Mouse (Mus musculus) myocyte (in vitro differentiated cells): ENCODE measurements around the gene Nfia. TPM values are rescaled to one million over a fixed set of nuclear protein-coding genes. Genes with fewer than 3 reads are reported as not detected.

Source experiments
- H3K27me3 ChIP-seq: one replicate; pipeline ENCODE4 v1.6.1; 2011; ENCODE audit not compliant: control insufficient read depth, insufficient read depth, insufficient read length
- H3K36me3 ChIP-seq: one replicate; pipeline ENCODE4 v1.6.1; 2011; ENCODE audit not compliant: control insufficient read depth, insufficient read depth
- H3K4me2 ChIP-seq: one replicate; pipeline ENCODE4 v1.6.1; 2011; ENCODE audit warnings: low read depth, control low read depth
- H3K4me3 ChIP-seq: one replicate; pipeline ENCODE4 v1.5.1; 2011; ENCODE audit warnings: mild to moderate bottlenecking, control low read depth, moderate library complexity
- H3K79me2 ChIP-seq: one replicate; pipeline ENCODE4 v1.6.1; 2011; ENCODE audit not compliant: control insufficient read depth, insufficient read depth
- H3ac ChIP-seq: one replicate; pipeline ENCODE4 v1.6.1; 2011; ENCODE audit not compliant: control insufficient read depth, insufficient read length
- CEBPB ChIP-seq: IDR thresholded peaks from 2 replicates; pipeline ENCODE4 v1.6.1; 2011; ENCODE audit warnings: mild to moderate bottlenecking, moderate library complexity; ENCODE audit not compliant: poor library complexity, insufficient read depth, severe bottlenecking
- E2F4 ChIP-seq: IDR thresholded peaks from one replicate; pipeline ENCODE4 v1.6.1; 2011; ENCODE audit warnings: mild to moderate bottlenecking, control low read depth, moderate library complexity; ENCODE audit not compliant: insufficient read depth
- MAX ChIP-seq: IDR thresholded peaks from one replicate; pipeline ENCODE4 v1.6.1; 2011; ENCODE audit warnings: low read depth, mild to moderate bottlenecking, control low read depth
- MYOD1 ChIP-seq, 3 experiments: IDR thresholded peaks; one replicate each; pipeline ENCODE4 v1.6.1; 2011; ENCODE audit warnings: control low read depth in 2 of 3, low read depth in 2 of 3, mild to moderate bottlenecking in 2 of 3, moderate library complexity in 1 of 3; ENCODE audit not compliant: insufficient read length in 2 of 3, control insufficient read depth in 1 of 3
- MYOG ChIP-seq, 3 experiments: IDR thresholded peaks; one replicate each; pipeline ENCODE4 v1.6.1; 2011; ENCODE audit warnings: control low read depth in 2 of 3, low read depth in 2 of 3, mild to moderate bottlenecking in 2 of 3; ENCODE audit not compliant: insufficient read length in 2 of 3, control insufficient read depth in 1 of 3, insufficient read depth in 1 of 3
- POLR2A ChIP-seq: IDR thresholded peaks from one replicate; pipeline ENCODE4 v1.6.1; 2011; ENCODE audit warnings: low read depth, mild to moderate bottlenecking, control low read depth, moderate library complexity; ENCODE audit not compliant: insufficient read length
- POLR2AphosphoS2 ChIP-seq: IDR thresholded peaks from one replicate; pipeline ENCODE4 v1.6.1; 2011; ENCODE audit warnings: low read depth, control low read depth; ENCODE audit not compliant: insufficient read length
- REST ChIP-seq: IDR thresholded peaks from one replicate; pipeline ENCODE4 v1.6.1; 2011; ENCODE audit warnings: mild to moderate bottlenecking, control low read depth, moderate library complexity; ENCODE audit not compliant: insufficient read depth, insufficient read length
- SRF ChIP-seq: IDR thresholded peaks from one replicate; pipeline ENCODE4 v1.6.1; 2011; ENCODE audit warnings: low read depth; ENCODE audit not compliant: control insufficient read depth, insufficient read length
- TCF12 ChIP-seq: IDR thresholded peaks from one replicate; pipeline ENCODE4 v1.6.1; 2011; ENCODE audit warnings: mild to moderate bottlenecking, control low read depth; ENCODE audit not compliant: poor library complexity, insufficient read depth, severe bottlenecking
- TCF3 ChIP-seq: IDR thresholded peaks from one replicate; pipeline ENCODE4 v1.6.1; 2011; ENCODE audit warnings: low read depth, control low read depth; ENCODE audit not compliant: insufficient read length
- USF1 ChIP-seq: IDR thresholded peaks from one replicate; pipeline ENCODE4 v1.6.1; 2011; ENCODE audit warnings: low read depth, mild to moderate bottlenecking, control low read depth, moderate library complexity
- polyA plus RNA-seq: library from polyadenylated mRNA; unstranded; fragments of >200 nt; fragmentation: generic; extraction: Trizol; gene quantifications from one replicate; pipeline ENCODE4 v1.2.1, GENCODE M21; 2012; ENCODE audit warnings: missing spikeins

Nfia gene
- polyA plus RNA-seq, 1 experiment: 0.25 TPM

- H3K79me2 ChIP-seq: no peaks in the 10 kb centered on the region
- TF ChIP-seq TCF3 (no peak), TCF12 (no peak)
- no peak overlapping the region for H3K4me3 ChIP-seq
- H3K27me3 ChIP-seq: peaks cover 4% of the 10 kb centered on the region
- no peak overlapping the region for H3K4me2 ChIP-seq
- no peak overlapping the region for H3ac ChIP-seq
- no peaks in the 10 kb centered on the region for H3K36me3 ChIP-seq
These were observed 13.2 kb downstream of the Nfia start for GRCm38 (mm10) chr4:97785547-97786271.

- TF ChIP-seq SRF (no peak), USF1 (no peak), REST (no peak), POLR2A (no peak), TCF3 (no peak), MAX (no peak), POLR2AphosphoS2 (no peak), CEBPB (no peak), MYOG (IDR thresholded peaks at IDR 0.05; ENCODE audit: control insufficient read depth in 1 of 3, insufficient read depth in 1 of 3, insufficient read length in 2 of 3, low read depth in 2 of 3) (no peak), TCF12 (no peak), E2F4 (no peak), MYOD1 (IDR thresholded peaks at IDR 0.05; ENCODE audit: control insufficient read depth in 1 of 3, insufficient read length in 2 of 3, low read depth in 2 of 3) (no peak)
- no peak overlapping the region for H3K4me2 ChIP-seq
- no peak overlapping the region for H3ac ChIP-seq
- H3K36me3 ChIP-seq: no peaks in the 10 kb centered on the region
- no peaks in the 10 kb centered on the region for H3K79me2 ChIP-seq
- peaks cover 4% of the 10 kb centered on the region for H3K27me3 ChIP-seq
- no peak overlapping the region for H3K4me3 ChIP-seq
These were observed 14.0 kb downstream of the Nfia start for GRCm38 (mm10) chr4:97786571-97786970.

DNA sequence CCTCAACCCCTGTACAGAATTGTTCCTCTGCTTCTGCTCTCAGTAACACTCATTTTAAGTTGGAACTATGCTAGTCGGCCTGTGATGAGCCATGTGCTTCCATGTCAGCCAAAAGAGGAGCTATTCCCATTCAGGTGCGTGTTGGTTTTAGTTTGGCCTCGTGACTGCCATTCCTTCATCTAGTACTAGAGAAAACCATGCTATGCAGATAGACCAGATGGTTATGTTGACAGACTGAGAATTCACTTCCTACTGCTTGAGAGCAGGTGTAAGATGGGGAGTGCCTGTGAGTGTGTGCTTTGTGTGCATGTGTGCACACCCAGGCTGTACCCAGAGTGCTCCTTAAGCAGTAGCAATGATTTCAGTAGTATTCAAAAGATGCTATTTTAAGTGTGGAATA is 15.0 kb downstream of the Nfia start:
- Histone ChIP-seq H3K4me2 (no peak overlapping the region), H3K27me3 (peaks cover 4% of the 10 kb centered on the region), H3K79me2 (no peaks in the 10 kb centered on the region), H3K36me3 (no peaks in the 10 kb centered on the region), H3ac (no peak overlapping the region), H3K4me3 (no peak overlapping the region)
- TF ChIP-seq TCF12: no peak
- TF ChIP-seq TCF3: no peak
- TF ChIP-seq POLR2AphosphoS2: no peak
- TF ChIP-seq CEBPB: no peak
- no peak for TF ChIP-seq POLR2A
- TF ChIP-seq USF1: no peak
- TF ChIP-seq MYOD1 (IDR thresholded peaks at IDR 0.05; ENCODE audit: control insufficient read depth in 1 of 3, insufficient read length in 2 of 3, low read depth in 2 of 3): no peak
- TF ChIP-seq REST: no peak
- TF ChIP-seq E2F4: no peak
- TF ChIP-seq SRF: no peak
- TF ChIP-seq MYOG (IDR thresholded peaks at IDR 0.05; ENCODE audit: control insufficient read depth in 1 of 3, insufficient read depth in 1 of 3, insufficient read length in 2 of 3, low read depth in 2 of 3): no peak
- TF ChIP-seq MAX: no peak

DNA sequence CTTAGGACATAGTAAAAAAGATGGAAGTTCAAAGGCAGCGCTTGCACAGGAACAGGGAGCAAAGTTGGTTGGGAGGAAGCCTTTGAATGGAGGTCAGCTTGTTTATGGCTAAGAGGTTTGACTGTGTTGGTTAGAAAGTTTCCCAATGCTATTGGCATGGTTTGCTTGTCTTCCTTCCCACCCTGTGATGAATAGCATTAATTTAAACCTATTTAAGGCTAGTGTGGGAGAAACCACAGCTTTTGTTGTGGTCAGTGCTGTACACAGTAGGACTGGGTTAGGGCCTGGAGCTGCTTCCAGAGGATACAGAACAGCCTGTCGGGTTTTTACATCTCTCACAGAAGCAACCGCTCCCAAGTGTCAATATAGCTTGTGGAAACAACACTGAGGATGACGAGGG is 16.0 kb downstream of the Nfia start:
- Histone ChIP-seq H3K79me2 (no peaks in the 10 kb centered on the region), H3K4me2 (no peak overlapping the region), H3K36me3 (no peaks in the 10 kb centered on the region), H3K4me3 (no peak overlapping the region), H3ac (no peak overlapping the region), H3K27me3 (peaks cover 4% of the 10 kb centered on the region)
- TF ChIP-seq USF1 (no peak), MYOG (IDR thresholded peaks at IDR 0.05; ENCODE audit: control insufficient read depth in 1 of 3, insufficient read depth in 1 of 3, insufficient read length in 2 of 3, low read depth in 2 of 3) (no peak), SRF (no peak), TCF12 (no peak), TCF3 (no peak), MAX (no peak), MYOD1 (IDR thresholded peaks at IDR 0.05; ENCODE audit: control insufficient read depth in 1 of 3, insufficient read length in 2 of 3, low read depth in 2 of 3) (no peak), POLR2A (no peak), POLR2AphosphoS2 (no peak), REST (no peak), CEBPB (no peak), E2F4 (no peak)

DNA sequence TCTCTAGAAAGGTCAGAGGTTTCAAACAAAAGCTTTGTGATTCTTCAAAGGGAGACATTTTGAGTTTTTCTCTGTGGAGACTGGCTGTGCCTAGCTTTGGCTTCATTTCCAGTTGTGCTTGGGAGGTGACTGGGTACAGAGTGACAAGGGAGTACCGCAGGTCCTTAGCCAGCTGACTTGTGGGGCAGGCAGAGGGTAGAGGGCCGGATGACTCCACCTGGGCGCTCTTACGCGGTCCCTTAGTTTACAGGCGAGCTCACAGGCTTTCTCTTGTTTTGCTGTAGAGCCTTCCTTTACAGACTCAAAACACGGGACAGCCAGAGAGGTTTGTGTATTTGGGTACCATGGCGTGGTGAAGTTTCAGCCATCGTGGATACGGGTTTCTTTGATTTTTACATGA is 21.4 kb downstream of the Nfia start:
- no peak overlapping the region for H3K4me3 ChIP-seq
- TF ChIP-seq MYOD1 (IDR thresholded peaks at IDR 0.05; ENCODE audit: control insufficient read depth in 1 of 3, insufficient read length in 2 of 3, low read depth in 2 of 3) (no peak), TCF3 (no peak), MYOG (IDR thresholded peaks at IDR 0.05; ENCODE audit: control insufficient read depth in 1 of 3, insufficient read depth in 1 of 3, insufficient read length in 2 of 3, low read depth in 2 of 3) (no peak), MAX (no peak), POLR2AphosphoS2 (no peak), REST (no peak), POLR2A (no peak), USF1 (no peak), E2F4 (no peak), CEBPB (no peak), SRF (no peak), TCF12 (no peak)
- H3ac ChIP-seq: no peak overlapping the region
- no peak overlapping the region for H3K4me2 ChIP-seq
- no peaks in the 10 kb centered on the region for H3K36me3 ChIP-seq
- H3K27me3 ChIP-seq: peaks cover 4% of the 10 kb centered on the region
- no peaks in the 10 kb centered on the region for H3K79me2 ChIP-seq
